ENCODE assay signal across 16 mouse cellular contexts in the genomic region with DNA sequence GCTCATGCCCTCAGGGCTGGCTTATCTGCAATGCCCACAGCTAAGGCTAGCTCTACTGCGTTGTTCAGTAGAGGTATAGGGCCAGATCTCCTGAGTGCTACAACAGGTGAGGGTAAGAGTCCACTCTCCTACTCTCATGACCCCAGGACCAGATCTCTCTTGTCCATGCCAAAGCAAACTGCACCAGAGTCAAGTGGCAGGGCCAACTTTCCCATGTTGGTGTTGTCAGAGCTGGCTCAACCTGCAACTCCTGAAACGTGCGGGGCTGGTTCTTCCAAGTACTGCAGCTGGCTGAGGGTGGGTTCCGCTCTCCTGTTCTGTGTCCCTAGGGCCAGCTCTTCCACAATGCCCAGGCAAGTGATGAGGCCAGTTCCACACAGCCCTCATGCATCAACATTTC.
"Had no signal": no experiment of that assay in that cellular context is flagged by ENCODE, and none has a peak within 500 bp of the region (broad histone marks: within the 10 kb centered on the region; RNA-seq: fewer than 3 reads in every experiment).

No protein-coding gene starts in this region.

- H3K9ac ChIP-seq: neural tube, embryonic 13.5 days; neural tube, embryonic 15.5 days; stomach, embryonic 15.5 days had no signal

- H3K4me1 ChIP-seq: stomach, embryonic 15.5 days had no signal

- H3K4me2 ChIP-seq: neural tube, embryonic 13.5 days; neural tube, embryonic 15.5 days; stomach, embryonic 15.5 days had no signal

- DNase-seq: retina, postnatal 1 day; right cerebral cortex, adult 18-20 months; right cerebral cortex, postnatal 14 days; right cerebral cortex, postnatal 25 days; right cerebral cortex, postnatal 4 days; spleen, adult 18-20 months; thymus, adult 18-20 months; thymus, adult 2 months; thymus, postnatal 14 days; thymus, postnatal 25 days; thymus, postnatal 36 days; thymus, postnatal 4 days had no signal

- H3K27me3 ChIP-seq: stomach, embryonic 15.5 days had no signal

- H3K9me3 ChIP-seq: neural tube, embryonic 13.5 days; neural tube, embryonic 15.5 days; stomach, embryonic 15.5 days had no signal

- H3K4me3 ChIP-seq: neural tube, embryonic 13.5 days; neural tube, embryonic 15.5 days; stomach, embryonic 15.5 days had no signal

- H3K27ac ChIP-seq: neural tube, embryonic 13.5 days; neural tube, embryonic 15.5 days; stomach, embryonic 15.5 days; stomach, postnatal 0 days had no signal

- H3K36me3 ChIP-seq: neural tube, embryonic 13.5 days; neural tube, embryonic 15.5 days; stomach, embryonic 15.5 days had no signal
